Mouse (Mus musculus): Measurements from ENCODE around the gene Scfd2.

DNA sequence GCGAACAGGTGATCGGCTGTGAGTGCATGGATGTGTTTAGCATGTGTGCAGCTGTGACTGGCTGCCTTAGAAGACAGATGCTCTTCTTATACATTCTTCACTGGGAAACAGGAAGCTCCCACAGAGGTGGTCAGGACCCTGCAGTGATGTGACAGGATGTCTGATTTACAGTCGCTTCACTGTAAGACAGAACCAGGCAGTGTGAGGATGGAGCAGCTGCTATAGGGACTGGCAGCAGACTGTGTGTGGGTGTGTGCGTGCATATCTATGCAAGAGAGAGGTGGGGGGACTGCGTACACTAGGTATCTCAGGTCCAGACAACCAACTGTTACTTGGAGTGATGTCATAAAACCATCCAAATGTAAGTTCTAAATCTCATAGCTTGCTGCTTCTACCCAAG is 254.3 kb downstream of the Scfd2 start:
- TF ChIP-seq CTCF (IDR thresholded peaks at IDR 0.05; ENCODE audit: control insufficient read depth, insufficient read depth, low read length): no peak
- TF ChIP-seq POLR2A (IDR thresholded peaks at IDR 0.05; ENCODE audit: borderline replicate concordance, control insufficient read depth, low read depth, low read length): no peak

Measured in bone marrow, adult 2 months (tissue).